Mouse (Mus musculus): ENCODE data around the gene Otulin. TPM values are rescaled to one million over a fixed set of nuclear protein-coding genes. Genes with fewer than 3 reads are reported as not detected.

The Otulin gene
- total RNA-seq, 2 experiments from 2014 or later = 20.8 to 23.1 TPM

- intact Hi-C loops (cut with DNase I) = no loop called here
- no peak for DNase-seq (ENCODE audit: low spot score in 2 of 2)
These were observed 39.7 kb downstream of the Otulin start for GRCm38 (mm10) chr15:27590812-27591211.

GRCm38 (mm10) chr15:27588087-27588826, 42.2 kb downstream of the Otulin start:
- no peak for DNase-seq (ENCODE audit: low spot score in 2 of 2)

GRCm38 (mm10) chr15:27586093-27586480, 44.4 kb downstream of the Otulin start:
- no peak for DNase-seq (ENCODE audit: low spot score in 2 of 2)
- intact Hi-C loops (cut with DNase I) = no loop called here

More at GRCm38 (mm10) chr15:27588087-27588826, 42.2 kb downstream of the Otulin start:
- intact Hi-C loops (cut with DNase I) = no loop called here

GRCm38 (mm10) chr15:27585466-27586092, 44.9 kb downstream of the Otulin start:
- no peak for DNase-seq (ENCODE audit: low spot score in 2 of 2)
- intact Hi-C loops (cut with DNase I) = no loop called here

- intact Hi-C loops (cut with DNase I) = loop anchor here (5.0 kb wide), 2 partner anchors 116 to 256 kb away; partner anchors contain the start of gene Ank
- DNase-seq (ENCODE audit: low spot score in 2 of 2) = no peak
These were observed 46.9 kb downstream of the Otulin start for GRCm38 (mm10) chr15:27583620-27584019.

- DNase-seq (ENCODE audit: low spot score in 2 of 2) = peak in 1 of 2 experiments; percentile 71
- intact Hi-C loops (cut with DNase I) = loop anchor here (5.0 kb wide), 2 partner anchors 116 to 256 kb away; partner anchors contain the start of gene Ank
These were observed 47.5 kb downstream of the Otulin start for GRCm38 (mm10) chr15:27583042-27583441.

- DNase-seq (ENCODE audit: low spot score in 2 of 2) = peak in 1 of 2 experiments; percentile 51
- intact Hi-C loops (cut with DNase I) = loop anchor here (5.0 kb wide), 2 partner anchors 115 to 255 kb away; partner anchors contain the start of gene Ank
These were observed 48.1 kb downstream of the Otulin start for GRCm38 (mm10) chr15:27582428-27582827.

GRCm38 (mm10) chr15:27581640-27582039, 48.9 kb downstream of the Otulin start:
- intact Hi-C loops (cut with DNase I) = loop anchor here (5.0 kb wide), 2 partner anchors 114 to 254 kb away; partner anchors contain the start of gene Ank
- no peak for DNase-seq (ENCODE audit: low spot score in 2 of 2)

GRCm38 (mm10) chr15:27580771-27581170, 49.7 kb downstream of the Otulin start:
- intact Hi-C loops (cut with DNase I) = loop anchor here (5.0 kb wide), 2 partner anchors 113 to 253 kb away; partner anchors contain the start of gene Ank

GRCm38 (mm10) chr15:27579853-27580252, 50.6 kb downstream of the Otulin start:
- intact Hi-C loops (cut with DNase I) = loop anchor here (5.0 kb wide), 2 partner anchors 113 to 253 kb away; partner anchors contain the start of gene Ank

More at GRCm38 (mm10) chr15:27580771-27581170, 49.7 kb downstream of the Otulin start:
- no peak for DNase-seq (ENCODE audit: low spot score in 2 of 2)

GRCm38 (mm10) chr15:27578918-27579317, 51.6 kb downstream of the Otulin start:
- DNase-seq (ENCODE audit: low spot score in 2 of 2) = no peak
- intact Hi-C loops (cut with DNase I) = no loop called here

More at GRCm38 (mm10) chr15:27579853-27580252, 50.6 kb downstream of the Otulin start:
- no peak for DNase-seq (ENCODE audit: low spot score in 2 of 2)

- intact Hi-C loops (cut with DNase I) = no loop called here
- DNase-seq (ENCODE audit: low spot score in 2 of 2) = no peak
These were observed 52.3 kb downstream of the Otulin start for GRCm38 (mm10) chr15:27577915-27578780.

GRCm38 (mm10) chr15:27576886-27577285, 53.6 kb downstream of the Otulin start:
- intact Hi-C loops (cut with DNase I) = no loop called here
- DNase-seq (ENCODE audit: low spot score in 2 of 2) = no peak

GRCm38 (mm10) chr15:27575932-27576331, 54.6 kb downstream of the Otulin start:
- intact Hi-C loops (cut with DNase I) = no loop called here
- no peak for DNase-seq (ENCODE audit: low spot score in 2 of 2)

GRCm38 (mm10) chr15:27574992-27575781, 55.3 kb downstream of the Otulin start:
- intact Hi-C loops (cut with DNase I) = loop anchor here (5.0 kb wide), 1 partner anchor 88 kb away; no protein-coding TSS in a partner anchor
- DNase-seq (ENCODE audit: low spot score in 2 of 2) = no peak

GRCm38 (mm10) chr15:27571179-27571578, 59.3 kb downstream of the Otulin start:
- no peak for DNase-seq (ENCODE audit: low spot score in 2 of 2)
- intact Hi-C loops (cut with DNase I) = loop anchor here (5.0 kb wide), 1 partner anchor 84 kb away; no protein-coding TSS in a partner anchor

GRCm38 (mm10) chr15:27570385-27570784, 60.1 kb downstream of the Otulin start:
- intact Hi-C loops (cut with DNase I) = loop anchor here (5.0 kb wide), 1 partner anchor 83 kb away; no protein-coding TSS in a partner anchor
- no peak for DNase-seq (ENCODE audit: low spot score in 2 of 2)

GRCm38 (mm10) chr15:27569924-27570323, 60.6 kb downstream of the Otulin start:
- no peak for DNase-seq (ENCODE audit: low spot score in 2 of 2)
- intact Hi-C loops (cut with DNase I) = loop anchor here (5.0 kb wide), 1 partner anchor 83 kb away; no protein-coding TSS in a partner anchor

Data from left cerebral cortex, postnatal 14 days (tissue).